Mouse (Mus musculus) A20 (cell line): Measurements from ENCODE around the gene Olfr561.
A peak's percentile ranks its signal among the peaks of the same experiment; 100 is the strongest.

ENCODE experiments used
- DNase-seq: peaks from one replicate; pipeline ENCODE4 v3.0.0-alpha.2; 2011; ENCODE audit warnings: low read depth, low spot score

Gene Olfr561

GRCm38 (mm10) chr7:102770921-102771320 lies at the start of gene Olfr561:
TSS of gene Olfr561 (plus strand) at chr7:102771221.
- DNase-seq = no peak

- no peak for DNase-seq
These were observed 43.6 kb upstream of the Olfr561 start, which contains the start of gene Olfr559 for GRCm38 (mm10) chr7:102727391-102727790. TSS of gene Olfr559 (minus strand) at chr7:102727491.

- no peak for DNase-seq
These were observed 37.2 kb upstream of the Olfr561 start for GRCm38 (mm10) chr7:102733793-102734192.

- no peak for DNase-seq
These were observed 33.3 kb upstream of the Olfr561 start for GRCm38 (mm10) chr7:102737705-102738104.

- DNase-seq = peak; percentile 6
These were observed 18.9 kb upstream of the Olfr561 start for GRCm38 (mm10) chr7:102752086-102752485.

- no peak for DNase-seq
These were observed 11.8 kb upstream of the Olfr561 start, which contains the start of the genes Olfr560 and Olfr78 for GRCm38 (mm10) chr7:102759266-102759665. TSS of gene Olfr560 (minus strand) at chr7:102759366. TSS of gene Olfr78 (minus strand) at chr7:102759471.

- no peak for DNase-seq
These were observed 32.2 kb downstream of the Olfr561 start, which contains the start of gene Olfr564 for GRCm38 (mm10) chr7:102803180-102803579. TSS of gene Olfr564 (plus strand) at chr7:102803480.
